Mouse (Mus musculus) erythroblast, embryonic 14.5 days (primary cell): ENCODE data around the gene Cdk6. TPM values are rescaled to one million over a fixed set of nuclear protein-coding genes. Genes with fewer than 3 reads are reported as not detected.
"Not testable (repeated sequence)": the region's sequence is repeated elsewhere in the genome, so short reads cannot be mapped to it uniquely, and the experiment has no call there.

Source experiments
- H3K27me3 ChIP-seq: 2 replicates; pipeline ENCODE4 v1.6.1; 2012; ENCODE audit warnings: inconsistent platforms; ENCODE audit not compliant: control insufficient read depth
- H3K36me3 ChIP-seq: 2 replicates; pipeline ENCODE4 v1.6.1; 2012; ENCODE audit warnings: mild to moderate bottlenecking, inconsistent platforms; ENCODE audit not compliant: control insufficient read depth
- H3K4me1 ChIP-seq: 2 replicates; pipeline ENCODE4 v1.6.1; 2012; ENCODE audit warnings: inconsistent platforms; ENCODE audit not compliant: control insufficient read depth
- H3K4me3 ChIP-seq: replicated peaks from 2 replicates; pipeline ENCODE3; 2012; ENCODE audit warnings: moderate library complexity, mild to moderate bottlenecking, inconsistent platforms
- H3K9me3 ChIP-seq: 2 replicates; pipeline ENCODE4 v1.6.1; 2012; ENCODE audit warnings: low read length, inconsistent platforms, mixed read lengths; ENCODE audit not compliant: control insufficient read depth
- GATA1 ChIP-seq: IDR thresholded peaks from 2 replicates; pipeline ENCODE4 v1.6.1; 2012; ENCODE audit warnings: low read length, inconsistent platforms, mixed read lengths
- TAL1 ChIP-seq: IDR thresholded peaks from 3 replicates; pipeline ENCODE4 v1.6.1; 2012; ENCODE audit warnings: low read length, inconsistent platforms, mixed read lengths
- polyA plus RNA-seq: library from polyadenylated mRNA; stranded (reverse); fragments of >175 nt; gene quantifications from 2 replicates; pipeline ENCODE4 v1.2.3, GENCODE M21; 2012

Cdk6 gene
- polyA plus RNA-seq, 1 experiment = 0.03 TPM

DNA sequence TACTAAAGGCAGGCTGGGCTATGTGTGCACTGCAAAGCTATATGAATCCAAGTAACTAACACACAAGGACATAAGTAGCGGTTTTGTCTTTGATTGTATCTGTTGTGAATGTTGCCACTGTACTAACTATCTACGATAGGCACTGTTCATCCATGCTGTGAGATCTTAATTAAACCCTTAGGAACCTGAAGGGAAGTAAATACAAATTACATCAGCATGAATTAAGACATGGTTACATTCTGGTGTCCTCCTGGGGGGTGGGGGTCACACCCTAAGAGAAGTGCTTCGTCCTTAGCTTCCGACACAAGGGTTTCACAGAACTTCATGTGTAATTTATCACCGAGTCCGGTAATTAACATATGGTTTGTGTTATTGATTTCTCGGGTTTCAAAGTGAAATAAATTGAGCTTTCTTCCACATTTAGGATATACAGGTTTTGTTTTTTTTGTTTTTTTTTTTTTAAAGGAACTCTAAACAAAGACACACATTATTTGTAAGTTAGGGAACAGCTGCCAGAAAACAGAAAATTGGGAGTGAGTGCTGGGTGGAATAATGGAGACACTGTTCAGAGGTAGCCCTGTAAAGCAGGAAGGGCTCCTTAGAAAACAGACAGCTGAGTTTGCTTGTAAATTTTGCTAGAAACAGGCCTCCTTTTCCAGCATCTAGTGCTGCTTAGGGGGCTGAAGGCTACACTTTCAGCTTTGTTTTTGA is 58.7 kb downstream of the Cdk6 start:
- TF ChIP-seq TAL1 (no peak), GATA1 (no peak)
- Histone ChIP-seq H3K27me3 (no peaks in the 10 kb centered on the region), H3K4me1 (peaks cover 2% of the 10 kb centered on the region; the same call in 1 of the 2 replicates), H3K36me3 (peaks cover 8% of the 10 kb centered on the region; the same call in 1 of the 2 replicates), H3K9me3 (no peaks in the 10 kb centered on the region), H3K4me3 (no peak overlapping the region)

- Histone ChIP-seq H3K9me3 (no peaks in the 10 kb centered on the region), H3K4me3 (no peak overlapping the region), H3K36me3 (no peaks in the 10 kb centered on the region), H3K4me1 (no peaks in the 10 kb centered on the region), H3K27me3 (no peaks in the 10 kb centered on the region)
- no peak for TF ChIP-seq TAL1
- no peak for TF ChIP-seq GATA1
These were observed 63.8 kb downstream of the Cdk6 start for GRCm38 (mm10) chr5:3405102-3405501.

DNA sequence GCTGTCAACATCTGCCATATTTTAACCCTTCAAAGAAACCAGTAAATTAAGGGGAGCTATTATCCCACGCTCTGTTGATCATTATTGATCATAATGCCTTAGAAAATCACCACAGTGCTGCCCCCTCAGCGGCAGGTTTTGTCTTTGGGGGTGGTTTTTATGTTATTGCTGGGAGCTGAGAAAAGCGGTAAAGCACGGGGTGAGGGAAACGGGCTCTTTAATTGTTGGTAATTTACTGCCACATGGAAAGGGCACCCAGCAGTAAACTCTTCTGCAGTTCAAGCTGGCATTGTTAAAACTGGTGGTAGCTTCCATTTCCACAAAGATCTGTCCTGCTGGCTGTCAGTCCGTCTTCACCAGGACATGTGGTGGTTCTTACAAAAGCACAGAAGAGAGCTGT is 64.2 kb downstream of the Cdk6 start:
- H3K9me3 ChIP-seq = no peaks in the 10 kb centered on the region

GRCm38 (mm10) chr5:3407926-3408325 is 66.6 kb downstream of the Cdk6 start:
- Histone ChIP-seq H3K36me3 (peaks cover 2% of the 10 kb centered on the region; the same call in 1 of the 2 replicates), H3K27me3 (no peaks in the 10 kb centered on the region), H3K9me3 (no peaks in the 10 kb centered on the region), H3K4me3 (no peak overlapping the region), H3K4me1 (no peaks in the 10 kb centered on the region)
- TF ChIP-seq TAL1 (no peak), GATA1 (no peak)

More for the DNA sequence above, 64.2 kb downstream of the Cdk6 start:
- no peak for TF ChIP-seq TAL1
- no peak for TF ChIP-seq GATA1
- no peak overlapping the region for H3K4me3 ChIP-seq
- no peaks in the 10 kb centered on the region for H3K4me1 ChIP-seq
- no peaks in the 10 kb centered on the region for H3K36me3 ChIP-seq
- no peaks in the 10 kb centered on the region for H3K27me3 ChIP-seq

DNA sequence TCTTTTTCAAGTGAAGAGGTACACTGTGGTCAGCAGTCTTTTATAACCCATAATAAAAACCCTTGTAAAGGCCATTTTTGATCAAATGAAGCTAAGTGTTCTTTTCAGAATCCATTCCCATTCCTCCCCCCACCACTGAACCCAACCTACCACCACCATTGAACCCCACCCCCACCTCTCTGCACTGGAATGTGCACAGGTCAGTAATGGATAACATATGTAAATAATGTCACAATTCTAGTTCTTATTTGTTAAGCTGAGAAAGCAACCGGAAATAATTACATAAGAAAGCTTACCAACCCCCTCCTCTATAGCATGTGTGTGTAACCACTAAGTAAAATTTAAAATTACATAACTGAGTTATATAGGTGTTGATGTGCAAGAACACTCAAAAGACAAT is 76.9 kb downstream of the Cdk6 start:
- H3K4me3 ChIP-seq, H3K27me3 ChIP-seq, H3K36me3 ChIP-seq, H3K4me1 ChIP-seq, H3K9me3 ChIP-seq: not testable (repeated sequence)

- no peak overlapping the region for H3K4me3 ChIP-seq
- TF ChIP-seq TAL1 = no peak
- TF ChIP-seq GATA1 = no peak
- H3K27me3 ChIP-seq = no peaks in the 10 kb centered on the region
These were observed 79.0 kb downstream of the Cdk6 start for GRCm38 (mm10) chr5:3420094-3420831.

GRCm38 (mm10) chr5:3420832-3421228 is 79.5 kb downstream of the Cdk6 start:
- Histone ChIP-seq H3K4me1 (no peaks in the 10 kb centered on the region), H3K4me3 (no peak overlapping the region), H3K27me3 (no peaks in the 10 kb centered on the region), H3K36me3 (no peaks in the 10 kb centered on the region), H3K9me3 (no peaks in the 10 kb centered on the region)
- TF ChIP-seq TAL1 = no peak

More at GRCm38 (mm10) chr5:3420094-3420831, 79.0 kb downstream of the Cdk6 start:
- Histone ChIP-seq H3K36me3 (no peaks in the 10 kb centered on the region), H3K9me3 (no peaks in the 10 kb centered on the region), H3K4me1 (no peaks in the 10 kb centered on the region)

DNA sequence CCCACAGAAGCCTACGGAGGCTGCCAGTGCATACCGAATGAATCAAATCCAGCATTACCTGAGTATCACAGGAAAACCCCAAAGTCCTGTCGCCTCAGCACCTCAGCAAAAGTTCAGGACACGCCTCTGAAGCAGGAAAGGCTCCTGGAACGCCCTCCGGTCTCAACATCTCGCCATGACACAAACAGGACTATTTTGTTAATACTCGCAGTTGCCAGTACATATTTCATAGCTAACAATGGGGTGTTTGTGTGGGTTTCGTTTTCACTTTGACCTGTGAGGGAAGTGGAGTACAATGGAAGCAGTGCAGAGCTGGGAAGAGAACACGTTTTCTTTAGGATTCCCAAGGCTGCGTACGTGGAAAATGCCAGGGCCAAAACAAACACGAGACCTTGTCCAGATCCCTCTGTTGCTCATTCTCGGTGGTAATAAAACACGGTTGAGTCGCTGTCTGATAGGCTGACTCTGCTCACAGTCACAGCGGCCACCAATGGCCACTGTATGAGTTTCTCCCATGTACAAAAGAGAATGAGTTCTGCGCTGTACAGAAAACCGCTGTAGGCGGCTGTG is 91.9 kb downstream of the Cdk6 start:
- not testable (repeated sequence) for H3K4me1 ChIP-seq, H3K4me3 ChIP-seq, H3K27me3 ChIP-seq, H3K9me3 ChIP-seq, H3K36me3 ChIP-seq

- H3K4me3 ChIP-seq, H3K9me3 ChIP-seq, H3K36me3 ChIP-seq, H3K27me3 ChIP-seq, H3K4me1 ChIP-seq: not testable (repeated sequence)
These were observed 92.8 kb downstream of the Cdk6 start for GRCm38 (mm10) chr5:3434105-3434504.

DNA sequence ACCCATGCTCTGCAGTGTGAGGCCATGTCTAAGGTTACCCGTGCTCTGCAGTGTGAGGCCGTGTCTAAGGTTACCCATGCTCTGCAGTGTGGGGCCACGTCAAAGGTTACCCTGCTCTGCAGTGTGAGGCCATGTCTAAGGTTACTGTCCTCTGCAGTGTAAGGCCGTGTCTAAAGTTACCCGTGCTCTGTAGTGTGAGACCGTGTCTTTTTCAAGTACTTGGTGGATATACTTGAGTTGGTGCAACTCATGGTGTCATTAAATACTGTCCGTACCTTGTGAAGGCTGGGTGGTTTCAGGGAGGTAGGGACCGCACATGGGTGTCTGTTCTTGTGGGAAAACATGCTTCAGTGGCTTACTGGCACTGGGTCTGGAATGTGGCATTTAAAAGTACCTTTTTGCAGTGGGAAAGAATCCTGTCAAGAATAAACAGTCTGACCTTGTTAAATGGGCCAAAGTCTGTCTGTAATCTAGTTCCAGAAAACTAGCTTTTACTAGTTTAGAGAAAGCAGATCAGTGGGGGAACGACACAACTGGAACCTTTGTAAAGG is 97.2 kb downstream of the Cdk6 start:
- not testable (repeated sequence) for H3K36me3 ChIP-seq, H3K4me1 ChIP-seq, H3K9me3 ChIP-seq, H3K4me3 ChIP-seq, H3K27me3 ChIP-seq

DNA sequence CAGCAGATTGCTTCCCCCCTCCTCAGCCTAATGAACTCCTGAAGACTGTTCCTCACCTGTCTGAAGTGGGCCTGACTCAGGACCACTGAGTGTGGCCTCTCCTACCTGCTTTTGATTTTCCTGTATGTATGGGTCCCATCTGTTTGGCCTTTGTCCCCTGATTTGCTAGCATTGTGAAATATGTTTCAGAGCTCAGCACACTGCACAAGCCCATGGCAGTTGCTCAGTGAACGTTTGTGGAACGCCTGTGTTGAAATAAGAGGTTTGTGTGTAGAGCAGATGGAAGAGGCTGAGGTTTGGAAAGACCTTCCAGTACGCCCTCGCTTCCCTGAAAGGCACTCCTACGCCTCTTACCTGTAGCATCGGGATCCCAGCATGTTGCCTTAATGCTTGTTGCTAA is 98.1 kb downstream of the Cdk6 start:
- not testable (repeated sequence) for H3K4me3 ChIP-seq, H3K9me3 ChIP-seq, H3K27me3 ChIP-seq, H3K4me1 ChIP-seq, H3K36me3 ChIP-seq

GRCm38 (mm10) chr5:3442524-3442923 is 101.2 kb downstream of the Cdk6 start:
- not testable (repeated sequence) for H3K36me3 ChIP-seq, H3K4me1 ChIP-seq, H3K9me3 ChIP-seq, H3K27me3 ChIP-seq, H3K4me3 ChIP-seq

- H3K4me1 ChIP-seq, H3K27me3 ChIP-seq, H3K9me3 ChIP-seq, H3K36me3 ChIP-seq, H3K4me3 ChIP-seq: not testable (repeated sequence)
These were observed 109.9 kb downstream of the Cdk6 start for GRCm38 (mm10) chr5:3451233-3451632.
